Mouse (Mus musculus): Measurements from ENCODE around the gene Rap1a. TPM values are rescaled to one million over a fixed set of nuclear protein-coding genes. Genes with fewer than 3 reads are reported as not detected.

Rap1a gene
- polyA plus RNA-seq, 1 experiment from 2014 or later = 68.1 TPM

DNA sequence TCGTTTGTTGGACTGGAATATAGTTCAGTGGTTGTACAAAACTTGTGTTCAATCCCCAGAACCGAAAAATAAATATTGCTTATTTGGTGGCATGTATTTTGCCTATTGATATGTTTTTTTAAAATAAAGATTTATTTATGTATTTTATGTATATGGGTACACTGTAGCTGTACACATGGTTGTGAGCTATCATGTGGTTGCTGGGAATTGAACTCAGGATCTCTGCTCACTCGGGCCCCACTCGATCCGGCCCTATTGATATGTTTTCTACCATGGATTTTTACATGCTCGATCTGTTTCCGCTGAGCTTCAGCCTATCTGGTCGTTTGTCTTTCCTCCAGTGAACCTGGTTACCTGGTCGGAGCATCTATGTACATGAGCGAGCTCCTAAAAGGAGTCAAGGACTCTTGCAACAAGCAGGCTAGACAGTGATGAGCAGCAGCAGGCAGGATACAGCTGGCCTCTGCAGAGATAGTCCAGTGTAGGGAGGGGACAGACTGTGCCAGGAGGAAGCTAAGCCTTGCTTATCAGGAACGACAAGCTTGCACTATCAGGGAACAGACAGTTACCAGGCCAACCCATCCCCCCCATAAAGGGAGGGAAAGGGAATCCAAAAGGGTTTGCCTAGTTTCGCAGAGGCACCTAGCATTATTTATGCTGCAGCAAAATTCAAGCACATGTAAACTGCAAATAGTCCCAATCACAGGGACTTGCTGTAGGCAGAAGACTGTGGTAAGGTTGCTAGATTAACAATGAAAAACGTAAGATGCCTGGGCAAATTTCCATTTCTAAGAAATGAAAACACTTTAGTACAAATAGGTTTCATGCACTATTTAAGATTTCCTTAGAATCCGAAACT, 7.3 kb upstream of the Rap1a start:
- no peaks in the 10 kb centered on the region for H3K9me3 ChIP-seq (ENCODE audit: control insufficient read depth, low read length)
- no peak overlapping the region for H3K4me3 ChIP-seq (ENCODE audit: low read depth, low read length)
- DNase-seq (ENCODE audit: low spot score) = no peak
- no peaks in the 10 kb centered on the region for H3K4me1 ChIP-seq (ENCODE audit: control insufficient read depth, insufficient read depth, low read length)
- H3K4me2 ChIP-seq (ENCODE audit: low read depth) = no peak overlapping the region
- no peak for ATAC-seq (ENCODE audit: insufficient read depth, low FRiP score, low TSS enrichment)
- no peak overlapping the region for H3K27ac ChIP-seq (ENCODE audit: low read depth, low read length)
- H3K36me3 ChIP-seq (ENCODE audit: control insufficient read depth, insufficient read depth, low read length) = no peaks in the 10 kb centered on the region
- H3K27me3 ChIP-seq (ENCODE audit: control insufficient read depth, insufficient read depth, low read length) = no peaks in the 10 kb centered on the region
- WGBS = 79% methylated on average over 14 of the region's 14 CpGs
- no peak overlapping the region for H3K9ac ChIP-seq (ENCODE audit: low read length)

DNA sequence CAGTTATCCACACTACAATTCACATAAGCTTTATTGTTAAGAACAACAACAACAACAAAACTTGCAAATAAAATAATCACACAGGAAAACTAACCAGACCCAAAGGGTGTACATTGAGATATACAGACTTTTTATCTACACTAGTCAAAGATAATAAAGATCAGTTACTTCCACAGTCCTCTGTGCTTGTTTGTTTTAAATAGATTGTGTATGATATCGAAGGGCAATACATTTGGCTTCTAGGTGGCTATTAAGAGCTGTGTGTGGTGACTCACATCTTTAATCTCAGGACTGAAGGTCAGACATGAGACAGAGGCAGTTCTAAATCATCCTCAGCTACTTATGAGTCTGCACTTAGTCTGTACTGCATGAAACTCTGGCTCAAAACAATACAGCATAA, 6.5 kb upstream of the Rap1a start:
- Histone ChIP-seq H3K36me3 (ENCODE audit: control insufficient read depth, insufficient read depth, low read length) (no peaks in the 10 kb centered on the region), H3K4me3 (ENCODE audit: low read depth, low read length) (no peak overlapping the region), H3K4me1 (ENCODE audit: control insufficient read depth, insufficient read depth, low read length) (no peaks in the 10 kb centered on the region), H3K9ac (ENCODE audit: low read length) (no peak overlapping the region), H3K27ac (ENCODE audit: low read depth, low read length) (no peak overlapping the region), H3K27me3 (ENCODE audit: control insufficient read depth, insufficient read depth, low read length) (no peaks in the 10 kb centered on the region), H3K9me3 (ENCODE audit: control insufficient read depth, low read length) (no peaks in the 10 kb centered on the region), H3K4me2 (ENCODE audit: low read depth) (no peak overlapping the region)
- no peak for DNase-seq (ENCODE audit: low spot score)
- no peak for ATAC-seq (ENCODE audit: insufficient read depth, low FRiP score, low TSS enrichment)
- 98% methylated on average over 1 of the region's 1 CpGs for WGBS

DNA sequence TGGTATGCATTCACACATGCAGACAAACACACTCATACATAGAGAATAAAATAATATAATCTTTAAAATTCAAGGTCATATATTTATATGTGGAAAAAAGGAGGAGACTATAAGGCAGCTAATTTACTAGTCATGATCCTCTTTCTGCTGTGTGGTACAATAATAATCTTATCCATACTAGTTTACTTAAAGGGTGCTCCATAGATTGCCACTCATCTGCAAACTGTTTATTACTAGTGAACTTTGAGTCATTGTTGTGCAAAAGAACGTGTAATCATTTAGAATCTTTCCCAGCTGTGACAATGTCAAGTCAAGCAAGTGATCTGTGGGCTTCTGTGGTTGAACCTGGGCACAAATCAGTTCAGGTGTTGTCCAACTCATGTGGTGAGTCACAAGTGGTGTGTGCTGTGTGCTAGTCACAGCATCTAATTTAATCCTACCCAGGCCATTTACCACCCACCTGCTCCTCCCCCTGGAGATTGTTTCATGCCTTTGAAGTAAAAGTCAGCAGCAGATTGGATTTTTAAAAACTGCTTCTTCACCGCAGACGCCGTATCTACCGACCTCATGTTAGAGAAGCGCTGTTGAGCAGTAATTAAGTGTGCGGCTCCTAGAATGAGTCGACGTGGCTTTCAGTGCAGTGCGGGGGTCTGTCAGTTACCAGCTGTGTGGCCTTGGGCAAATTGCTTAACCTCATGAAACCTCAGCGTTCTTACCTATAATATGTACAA, 5.5 kb upstream of the Rap1a start:
- no peak overlapping the region for H3K4me2 ChIP-seq (ENCODE audit: low read depth)
- 81% methylated on average over 11 of the region's 11 CpGs for WGBS
- H3K27ac ChIP-seq (ENCODE audit: low read depth, low read length) = no peak overlapping the region
- H3K4me3 ChIP-seq (ENCODE audit: low read depth, low read length) = no peak overlapping the region
- no peaks in the 10 kb centered on the region for H3K27me3 ChIP-seq (ENCODE audit: control insufficient read depth, insufficient read depth, low read length)
- H3K9ac ChIP-seq (ENCODE audit: low read length) = no peak overlapping the region
- H3K4me1 ChIP-seq (ENCODE audit: control insufficient read depth, insufficient read depth, low read length) = no peaks in the 10 kb centered on the region
- no peak for ATAC-seq (ENCODE audit: insufficient read depth, low FRiP score, low TSS enrichment)
- H3K9me3 ChIP-seq (ENCODE audit: control insufficient read depth, low read length) = no peaks in the 10 kb centered on the region
- no peak for DNase-seq (ENCODE audit: low spot score)
- no peaks in the 10 kb centered on the region for H3K36me3 ChIP-seq (ENCODE audit: control insufficient read depth, insufficient read depth, low read length)

DNA sequence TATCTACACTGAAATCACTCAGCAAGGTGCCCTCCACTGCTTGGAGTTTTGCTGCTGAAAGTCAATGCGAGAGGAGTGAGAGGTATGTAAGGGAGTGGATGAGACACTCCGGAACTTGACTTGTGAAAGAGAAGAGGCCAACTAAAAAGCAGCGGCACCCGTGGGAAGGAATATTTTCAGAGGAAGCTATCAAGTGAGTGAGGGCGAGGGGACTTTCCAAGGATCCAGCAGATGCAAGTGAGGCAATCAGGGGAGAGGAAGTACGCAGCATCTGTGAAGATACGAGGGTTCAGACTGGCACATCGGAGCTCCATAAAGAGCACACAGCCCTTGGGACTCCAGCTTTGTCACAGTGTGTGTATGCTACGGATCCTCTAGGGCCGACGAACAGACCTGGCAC, 2.5 kb upstream of the Rap1a start:
- no peak for DNase-seq (ENCODE audit: low spot score)
- Histone ChIP-seq H3K9me3 (ENCODE audit: control insufficient read depth, low read length) (no peaks in the 10 kb centered on the region), H3K36me3 (ENCODE audit: control insufficient read depth, insufficient read depth, low read length) (no peaks in the 10 kb centered on the region), H3K4me1 (ENCODE audit: control insufficient read depth, insufficient read depth, low read length) (peaks cover 8% of the 10 kb centered on the region), H3K27me3 (ENCODE audit: control insufficient read depth, insufficient read depth, low read length) (no peaks in the 10 kb centered on the region), H3K27ac (ENCODE audit: low read depth, low read length) (no peak overlapping the region), H3K9ac (ENCODE audit: low read length) (no peak overlapping the region), H3K4me2 (ENCODE audit: low read depth) (no peak overlapping the region), H3K4me3 (ENCODE audit: low read depth, low read length) (no peak overlapping the region)
- whole genome bisulfite sequencing = 89% methylated on average over 11 of the region's 11 CpGs
- ATAC-seq (ENCODE audit: insufficient read depth, low FRiP score, low TSS enrichment) = no peak

DNA sequence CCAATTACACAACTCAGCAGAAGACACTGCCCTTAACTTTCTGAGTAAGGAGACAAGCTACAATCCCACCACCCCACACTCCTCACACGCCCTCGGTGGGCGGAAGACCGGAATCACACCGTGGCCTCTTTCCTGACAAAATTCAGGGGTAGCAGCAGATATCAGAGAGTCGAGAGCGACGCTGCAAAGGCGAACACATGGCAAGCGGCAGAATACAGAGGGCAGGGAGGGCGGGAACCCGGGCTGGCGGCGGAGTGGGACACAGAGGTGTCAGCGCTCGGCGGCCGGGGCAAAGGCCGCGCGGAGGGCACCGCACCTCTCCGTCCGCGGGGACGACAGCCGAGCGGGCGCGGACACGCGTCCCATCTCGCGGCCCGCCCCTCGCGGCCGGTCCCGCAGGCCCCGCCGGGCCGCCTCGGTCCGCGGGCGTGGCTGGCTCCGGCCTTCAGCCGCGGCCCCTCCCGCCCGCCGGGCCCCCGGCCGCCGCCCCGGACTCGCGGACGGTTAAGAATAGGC, 403 bp downstream of the Rap1a start:
- H3K9ac ChIP-seq (ENCODE audit: low read length) = peak overlapping the region; percentile 82
- no peaks in the 10 kb centered on the region for H3K36me3 ChIP-seq (ENCODE audit: control insufficient read depth, insufficient read depth, low read length)
- DNase-seq (ENCODE audit: low spot score) = peak; percentile 64
- H3K4me3 ChIP-seq (ENCODE audit: low read depth, low read length) = peak overlapping the region; percentile 84
- H3K4me2 ChIP-seq (ENCODE audit: low read depth) = peak overlapping the region; percentile 81
- under 1% methylated on average over 52 of the region's 59 CpGs for WGBS
- ATAC-seq (ENCODE audit: insufficient read depth, low FRiP score, low TSS enrichment) = peak; percentile 80
- peak overlapping the region; percentile 81 for H3K27ac ChIP-seq (ENCODE audit: low read depth, low read length)
- H3K9me3 ChIP-seq (ENCODE audit: control insufficient read depth, low read length) = no peaks in the 10 kb centered on the region
- no peaks in the 10 kb centered on the region for H3K27me3 ChIP-seq (ENCODE audit: control insufficient read depth, insufficient read depth, low read length)
- H3K4me1 ChIP-seq (ENCODE audit: control insufficient read depth, insufficient read depth, low read length) = peaks cover 12% of the 10 kb centered on the region

DNA sequence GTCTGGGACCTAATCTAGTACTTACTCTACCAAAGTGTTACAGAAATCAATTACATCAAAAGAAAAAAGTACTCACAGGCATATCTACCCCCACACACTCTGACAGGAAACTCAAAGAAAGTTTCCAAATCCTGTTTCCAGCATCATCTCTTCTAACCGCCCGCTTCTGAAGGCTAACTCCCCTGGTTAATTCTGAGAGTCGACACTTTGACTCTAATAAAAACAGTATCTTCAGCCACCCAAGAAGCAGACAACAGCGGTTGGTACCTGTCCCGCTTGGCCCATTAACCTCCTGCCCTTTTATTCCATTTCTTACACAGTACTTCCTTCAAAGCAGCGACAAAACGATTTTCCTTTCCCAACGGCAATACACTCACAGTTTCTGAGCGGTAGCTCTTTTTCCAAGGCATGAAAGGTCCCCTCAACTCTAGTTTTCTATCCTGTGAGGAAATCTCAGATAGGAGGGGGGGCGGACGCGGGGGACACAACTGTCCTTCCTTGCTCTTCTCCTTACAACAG, 921 bp downstream of the Rap1a start:
- Histone ChIP-seq H3K4me2 (ENCODE audit: low read depth) (peak overlapping the region; percentile 81), H3K4me3 (ENCODE audit: low read depth, low read length) (peak overlapping the region; percentile 84), H3K36me3 (ENCODE audit: control insufficient read depth, insufficient read depth, low read length) (no peaks in the 10 kb centered on the region), H3K9ac (ENCODE audit: low read length) (peak overlapping the region; percentile 82), H3K9me3 (ENCODE audit: control insufficient read depth, low read length) (no peaks in the 10 kb centered on the region), H3K4me1 (ENCODE audit: control insufficient read depth, insufficient read depth, low read length) (peaks cover 12% of the 10 kb centered on the region), H3K27me3 (ENCODE audit: control insufficient read depth, insufficient read depth, low read length) (no peaks in the 10 kb centered on the region), H3K27ac (ENCODE audit: low read depth, low read length) (peak overlapping the region; percentile 81)
- ATAC-seq (ENCODE audit: insufficient read depth, low FRiP score, low TSS enrichment) (no peak), DNase-seq (ENCODE audit: low spot score) (peak; percentile 14)
- under 1% methylated on average over 12 of the region's 12 CpGs for WGBS

DNA sequence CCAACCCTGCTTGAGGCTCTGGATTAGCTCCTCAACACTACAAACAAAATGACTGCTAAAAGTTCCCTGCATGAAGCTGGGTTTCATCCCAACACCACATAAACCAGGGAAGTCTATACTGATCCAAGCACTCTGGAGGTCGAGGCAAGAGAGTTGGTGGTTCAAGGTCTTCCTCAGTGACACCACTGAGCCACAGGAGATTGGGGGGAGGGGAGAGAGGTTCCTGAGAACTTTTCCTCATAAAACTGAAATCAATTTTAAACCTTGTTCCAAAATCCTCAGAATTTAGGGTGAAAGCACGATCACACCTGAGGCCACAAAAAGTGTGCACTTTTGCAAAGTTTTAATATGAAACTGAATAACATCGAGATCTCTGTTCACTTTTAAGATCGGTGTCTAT, 1.8 kb downstream of the Rap1a start:
- 72% methylated on average over 4 of the region's 4 CpGs for WGBS
- H3K4me2 ChIP-seq (ENCODE audit: low read depth) = peak overlapping the region; percentile 81; the same call in 1 of the 2 replicates
- no peaks in the 10 kb centered on the region for H3K27me3 ChIP-seq (ENCODE audit: control insufficient read depth, insufficient read depth, low read length)
- no peak overlapping the region for H3K27ac ChIP-seq (ENCODE audit: low read depth, low read length)
- no peak for ATAC-seq (ENCODE audit: insufficient read depth, low FRiP score, low TSS enrichment)
- no peaks in the 10 kb centered on the region for H3K36me3 ChIP-seq (ENCODE audit: control insufficient read depth, insufficient read depth, low read length)
- H3K4me3 ChIP-seq (ENCODE audit: low read depth, low read length) = no peak overlapping the region
- H3K9me3 ChIP-seq (ENCODE audit: control insufficient read depth, low read length) = no peaks in the 10 kb centered on the region
- DNase-seq (ENCODE audit: low spot score) = no peak
- H3K4me1 ChIP-seq (ENCODE audit: control insufficient read depth, insufficient read depth, low read length) = peaks cover 12% of the 10 kb centered on the region
- H3K9ac ChIP-seq (ENCODE audit: low read length) = no peak overlapping the region

DNA sequence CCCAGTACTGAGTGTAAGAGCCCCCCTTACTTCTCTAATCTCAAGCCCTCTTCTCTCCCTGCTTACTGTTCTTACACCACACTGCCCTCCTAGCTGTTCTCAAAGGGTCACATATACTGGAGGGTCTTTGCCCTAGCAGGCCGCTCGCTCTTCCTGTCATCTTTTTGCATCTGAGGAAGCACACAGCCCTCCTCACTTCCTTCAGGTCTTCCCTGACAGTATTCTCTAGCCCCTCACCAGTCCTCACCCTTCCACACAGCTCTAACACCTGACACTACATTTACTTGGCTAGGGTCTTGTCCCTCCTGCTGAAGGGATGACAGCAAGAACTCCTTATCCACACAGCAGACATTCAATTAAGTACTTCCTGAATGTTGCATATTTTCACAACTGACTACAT, 2.4 kb downstream of the Rap1a start:
- no peak overlapping the region for H3K9ac ChIP-seq (ENCODE audit: low read length)
- no peak overlapping the region for H3K4me3 ChIP-seq (ENCODE audit: low read depth, low read length)
- H3K9me3 ChIP-seq (ENCODE audit: control insufficient read depth, low read length) = no peaks in the 10 kb centered on the region
- DNase-seq (ENCODE audit: low spot score) (no peak), ATAC-seq (ENCODE audit: insufficient read depth, low FRiP score, low TSS enrichment) (no peak)
- no peaks in the 10 kb centered on the region for H3K36me3 ChIP-seq (ENCODE audit: control insufficient read depth, insufficient read depth, low read length)
- no peaks in the 10 kb centered on the region for H3K27me3 ChIP-seq (ENCODE audit: control insufficient read depth, insufficient read depth, low read length)
- H3K4me2 ChIP-seq (ENCODE audit: low read depth) = no peak overlapping the region
- H3K27ac ChIP-seq (ENCODE audit: low read depth, low read length) = no peak overlapping the region
- peaks cover 12% of the 10 kb centered on the region for H3K4me1 ChIP-seq (ENCODE audit: control insufficient read depth, insufficient read depth, low read length)
- WGBS = 90% methylated on average over 2 of the region's 2 CpGs

Measured in neural tube, embryonic 11.5 days (tissue).